Mouse (Mus musculus): ENCODE data around the gene Ppt2.

Gene Ppt2

GRCm38 (mm10) chr17:34627943-34628643, at the start of gene Ppt2:
Gene Ppt2 (minus strand): TSS chr17:34628510.
- peak; percentile 52 for DNase-seq

DNA sequence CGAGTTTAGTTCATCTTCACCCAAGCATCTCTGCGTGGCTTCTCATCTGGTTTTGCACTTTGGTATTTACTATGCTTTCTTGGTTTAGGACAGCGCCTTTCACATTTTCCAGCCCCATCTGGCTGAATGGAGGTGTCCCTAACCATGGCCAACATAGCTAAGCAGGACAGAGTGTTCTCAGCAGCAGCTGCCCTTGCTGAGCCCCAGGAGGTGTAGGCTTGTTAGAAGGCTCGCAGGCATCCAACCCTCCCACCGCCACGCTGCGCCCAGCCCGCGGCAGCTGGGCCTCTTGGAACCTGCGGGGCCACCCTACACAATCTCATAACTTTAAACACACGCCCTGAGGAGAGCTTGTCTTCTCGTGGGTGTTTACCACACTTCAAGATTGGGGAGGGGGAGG, 48.4 kb upstream of the Ppt2 start:
- no peak for DNase-seq

- no peak for DNase-seq
Observed at GRCm38 (mm10) chr17:34676093-34676460, 47.8 kb upstream of the Ppt2 start.

- no peak for DNase-seq
Observed at GRCm38 (mm10) chr17:34675205-34676092, 47.1 kb upstream of the Ppt2 start.

GRCm38 (mm10) chr17:34674524-34675204, 46.4 kb upstream of the Ppt2 start:
- no peak for DNase-seq

GRCm38 (mm10) chr17:34673139-34673538, 44.8 kb upstream of the Ppt2 start:
- DNase-seq = no peak

- no peak for DNase-seq
Observed at GRCm38 (mm10) chr17:34672246-34672792, 44.0 kb upstream of the Ppt2 start.

GRCm38 (mm10) chr17:34671151-34672066, 43.1 kb upstream of the Ppt2 start:
- no peak for DNase-seq

GRCm38 (mm10) chr17:34670235-34670634, 41.9 kb upstream of the Ppt2 start, which contains the start of gene Tnxb:
Gene Tnxb (plus strand): TSS chr17:34670535.
- no peak for DNase-seq

DNA sequence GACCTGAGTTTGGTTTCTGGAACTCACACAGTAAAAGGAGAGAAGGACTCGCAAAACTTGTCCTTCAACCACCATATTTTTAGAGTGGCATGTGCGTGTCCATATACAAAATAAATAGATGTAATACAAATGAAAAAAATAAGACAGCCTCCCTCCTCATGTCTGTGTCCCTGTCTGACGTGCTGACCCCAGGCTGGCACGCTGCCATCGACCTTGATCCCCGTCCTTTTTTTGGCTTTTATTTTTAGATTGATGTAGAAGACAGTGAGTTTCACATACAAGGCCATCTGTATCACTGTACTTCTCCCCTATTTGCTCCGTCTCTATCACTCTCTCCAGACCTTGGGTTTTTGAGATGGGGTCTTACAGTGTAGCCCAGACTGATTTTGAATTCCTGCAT, 36.2 kb upstream of the Ppt2 start:
- no peak for DNase-seq

- DNase-seq = no peak
Observed at GRCm38 (mm10) chr17:34663558-34663957, 35.2 kb upstream of the Ppt2 start.

- no peak for DNase-seq
Observed at GRCm38 (mm10) chr17:34662978-34663377, 34.7 kb upstream of the Ppt2 start.

- no peak for DNase-seq
Observed at GRCm38 (mm10) chr17:34662468-34662867, 34.2 kb upstream of the Ppt2 start.

DNA sequence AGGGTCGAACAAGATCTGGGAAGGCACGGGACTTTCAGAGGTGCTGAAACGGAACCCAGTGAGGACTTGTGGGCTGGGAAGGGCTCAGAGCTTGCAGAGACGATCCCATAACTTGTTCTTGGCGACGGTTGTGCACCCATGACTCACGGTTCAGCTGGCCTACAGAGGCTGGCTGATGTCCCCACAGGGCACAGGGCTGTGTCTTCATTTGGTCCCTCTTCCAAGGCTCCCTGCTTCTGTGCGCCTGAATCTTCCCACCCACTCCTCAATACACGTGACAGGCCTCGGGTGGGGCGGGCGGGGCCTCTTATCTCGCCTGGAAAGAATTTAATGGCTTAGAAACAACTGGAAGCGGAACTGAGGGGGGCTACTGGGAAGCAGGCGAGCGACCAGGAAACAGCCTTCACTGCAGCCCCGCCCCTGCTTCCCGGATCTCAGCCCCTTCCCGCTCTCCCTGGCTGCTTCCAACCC, 32.8 kb upstream of the Ppt2 start:
- no peak for DNase-seq

DNA sequence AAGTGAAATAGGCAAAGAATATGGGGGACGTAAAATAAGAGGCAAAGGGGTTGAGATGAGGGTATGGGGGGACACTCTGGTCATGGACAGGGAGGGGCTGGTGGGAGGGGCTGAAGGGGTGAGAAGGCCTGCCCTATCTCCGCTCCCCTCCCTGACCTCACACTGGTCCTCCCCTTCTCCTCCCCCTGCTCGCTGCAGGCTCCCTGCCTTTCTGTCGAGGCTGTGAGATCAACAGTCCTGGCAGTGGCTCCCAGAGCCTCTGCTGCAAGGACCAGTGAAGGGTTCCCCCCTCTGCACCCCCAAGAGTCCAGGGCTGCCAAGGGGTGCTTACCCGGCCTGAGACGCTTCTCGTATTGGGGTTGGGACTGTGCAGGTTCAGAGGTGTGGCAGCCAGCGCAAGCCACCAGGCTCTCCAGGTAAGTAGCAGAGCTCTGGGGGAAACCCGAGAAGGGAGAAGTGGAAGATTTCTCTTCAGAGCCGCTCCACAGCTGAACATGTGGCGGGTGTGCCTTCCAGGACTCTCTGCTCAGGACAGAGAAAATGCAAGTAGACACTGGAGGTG, 32.0 kb upstream of the Ppt2 start:
- no peak for DNase-seq

DNA sequence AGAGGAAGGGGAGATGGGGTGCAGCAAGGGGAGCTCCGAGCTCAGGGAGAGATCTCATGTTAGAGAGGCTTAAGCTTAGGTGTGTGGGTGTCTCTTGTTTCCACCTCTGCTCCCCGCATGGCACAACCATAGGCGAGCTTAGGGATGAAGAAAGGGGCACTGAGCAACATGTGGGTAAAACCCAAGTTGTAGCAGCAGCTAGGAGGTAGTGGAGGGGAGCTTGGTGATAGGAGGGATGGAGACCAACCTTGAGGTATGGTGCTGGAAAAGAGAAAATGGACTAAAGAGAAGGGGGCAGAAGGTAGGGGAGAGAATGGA, 31.5 kb upstream of the Ppt2 start:
- no peak for DNase-seq

DNA sequence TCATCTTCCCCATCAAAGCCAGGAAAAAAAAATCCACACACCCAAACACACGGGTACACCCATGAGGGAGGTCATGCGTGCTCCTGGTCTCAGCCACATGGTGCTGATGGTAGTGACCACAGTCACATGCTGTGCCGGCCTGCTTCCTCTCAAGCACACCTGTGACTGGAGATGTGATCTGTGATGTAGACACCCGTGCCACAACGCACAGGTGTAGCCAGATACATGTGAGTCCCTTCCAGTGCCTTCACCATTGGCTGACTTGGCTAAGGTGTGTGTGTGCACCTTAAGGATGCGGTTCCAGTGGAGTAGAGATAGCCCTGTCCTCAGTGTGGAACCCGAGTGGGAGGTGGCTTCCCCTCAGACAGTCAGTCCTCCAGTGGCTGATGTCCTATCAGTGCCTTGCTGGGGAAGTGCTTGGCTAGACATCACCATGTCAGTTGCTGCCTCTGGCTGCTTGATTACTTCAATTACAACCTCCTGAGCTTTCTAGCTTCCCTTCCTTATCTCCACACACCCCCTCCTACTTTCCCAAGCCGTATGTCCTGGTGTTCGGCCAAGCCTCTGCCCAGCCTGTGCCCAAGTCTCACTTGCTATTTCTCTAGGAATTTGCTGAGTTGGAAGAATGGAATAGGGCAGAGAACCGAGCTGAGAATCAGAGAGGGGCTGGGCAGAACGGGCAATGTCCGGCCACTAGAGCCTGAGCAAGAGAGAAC, 31.0 kb upstream of the Ppt2 start:
- DNase-seq = no peak

- DNase-seq = no peak
Observed at GRCm38 (mm10) chr17:34658591-34658990, 30.3 kb upstream of the Ppt2 start.

GRCm38 (mm10) chr17:34658145-34658544, 29.8 kb upstream of the Ppt2 start:
- no peak for DNase-seq

DNA sequence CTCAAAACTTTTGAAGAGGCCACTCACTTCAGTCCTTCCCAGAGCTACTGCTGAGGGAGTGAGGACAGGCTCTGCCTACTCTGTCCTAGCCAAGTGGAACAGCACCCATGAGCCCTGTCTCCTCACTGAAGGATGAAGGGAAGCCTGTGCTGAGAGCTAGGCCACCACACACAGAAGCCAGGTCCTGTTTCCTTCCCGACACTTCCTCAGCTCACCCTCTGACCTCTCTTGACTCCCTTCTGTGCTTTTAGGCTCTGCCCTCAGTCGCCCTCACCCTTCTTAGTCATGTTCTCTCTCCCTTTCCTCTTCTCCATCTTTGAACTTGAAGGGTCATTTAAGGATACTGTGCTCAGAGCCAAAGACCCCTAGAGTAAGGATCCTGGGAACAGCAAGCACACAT, 29.0 kb upstream of the Ppt2 start:
- DNase-seq = no peak

- DNase-seq = no peak
Observed at GRCm38 (mm10) chr17:34656666-34657065, 28.4 kb upstream of the Ppt2 start.
